Mouse (Mus musculus): ENCODE data around the gene Nasp.

GRCm38 (mm10) chr4:116655658-116656057, 27.9 kb upstream of the Nasp start:
- TF ChIP-seq CTCF (IDR thresholded peaks at IDR 0.05; ENCODE audit: low read depth) = no peak
- TF ChIP-seq EP300 (IDR thresholded peaks at IDR 0.05; ENCODE audit: low read depth) = no peak
